ENCODE assay signal across 22 mouse cellular contexts in the genomic region with DNA sequence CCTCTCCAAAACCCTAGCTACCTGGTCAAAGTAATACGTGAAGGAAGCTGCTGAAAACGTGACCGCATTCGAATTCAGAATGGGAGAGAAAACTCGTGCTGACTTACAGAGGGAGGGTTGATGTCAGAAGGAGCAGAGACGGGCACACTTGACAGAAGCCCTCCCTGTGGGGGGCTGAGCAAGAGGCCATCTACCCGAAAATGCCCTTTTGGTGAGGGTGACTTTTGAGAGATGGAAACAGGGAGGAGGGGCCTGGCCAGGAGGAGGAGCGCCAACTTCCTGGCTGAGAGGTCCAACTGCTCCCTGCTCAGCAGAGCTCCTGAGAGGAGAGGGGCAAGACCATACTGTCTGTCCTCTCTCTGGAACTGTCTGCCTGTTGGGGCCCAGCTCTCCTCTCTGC. TPM values are rescaled to one million over a fixed set of nuclear protein-coding genes. Genes with fewer than 3 reads are reported as not detected.
A peak's percentile ranks its signal among the peaks of the same experiment; 100 is the strongest.
DNase-seq lines count a peak whose midpoint lies in the region; ATAC-seq and TF ChIP-seq lines count a peak whose summit lies in the region.
"Not testable (repeated sequence)": the region's sequence is repeated elsewhere in the genome, so short reads cannot be mapped to it uniquely, and the experiment has no call there.
"Had no signal": no experiment of that assay in that cellular context is flagged by ENCODE, and none has a peak within 500 bp of the region (broad histone marks: within the 10 kb centered on the region; RNA-seq: fewer than 3 reads in every experiment).

A gene (plus strand): TSS at position 301 of the 400 bp plus-strand sequence.

- H3K4me3 ChIP-seq in embryonic facial prominence, embryonic 10.5 days = peak within 1 kb of the TSS; percentile 43; the same call in 1 of the 2 replicates
- H3K4me3 ChIP-seq in forebrain, embryonic 13.5 days = peak within 1 kb of the TSS; percentile 27
- not testable (repeated sequence) for H3K4me3 ChIP-seq in heart, embryonic 11.5 days (ENCODE audit: low read depth, low read length); midbrain, postnatal 0 days (ENCODE audit: low read depth, low read length)
- peak within 1 kb of the TSS; percentile 22; the same call in 1 of the 2 replicates for H3K4me3 ChIP-seq in hindbrain, embryonic 13.5 days
- 0 out of 2 replicates have a peak within 1 kb of the TSS, but pooled peaks have one; percentile 26 for H3K4me3 ChIP-seq in limb, embryonic 12.5 days (replicated peaks)
- 0 out of 2 replicates have a peak within 1 kb of the TSS, but pooled peaks have one; percentile 24 for H3K4me3 ChIP-seq in liver, embryonic 15.5 days (replicated peaks)
- H3K4me3 ChIP-seq in stomach, embryonic 16.5 days (replicated peaks; ENCODE audit: low read length) = peak within 1 kb of the TSS; percentile 23; the same call in 1 of the 2 replicates

- peak within 1 kb of the TSS; percentile 50 for H3K4me2 ChIP-seq in forebrain, embryonic 13.5 days
- peak within 1 kb of the TSS; percentile 32; the same call in 1 of the 2 replicates for H3K4me2 ChIP-seq in heart, embryonic 11.5 days
- H3K4me2 ChIP-seq in hindbrain, embryonic 13.5 days = peak within 1 kb of the TSS; percentile 48
- peak within 1 kb of the TSS; percentile 36; the same call in 1 of the 2 replicates for H3K4me2 ChIP-seq in limb, embryonic 12.5 days
- H3K4me2 ChIP-seq in liver, embryonic 15.5 days = peak within 1 kb of the TSS; percentile 49
- H3K4me2 ChIP-seq in midbrain, postnatal 0 days (ENCODE audit: low read depth, low read length, poor library complexity, severe bottlenecking) = peak within 1 kb of the TSS; percentile 35
- not testable (repeated sequence) for H3K4me2 ChIP-seq in stomach, embryonic 16.5 days (ENCODE audit: low read depth, low read length)

- ATAC-seq in forebrain, embryonic 13.5 days; heart, embryonic 11.5 days (replicated peaks; ENCODE audit: insufficient number of reproducible peaks, low FRiP score, low TSS enrichment); hindbrain, embryonic 13.5 days (ENCODE audit: low FRiP score); limb, embryonic 12.5 days (ENCODE audit: insufficient number of reproducible peaks, insufficient read depth, low FRiP score, low TSS enrichment, low read depth); liver, embryonic 15.5 days (ENCODE audit: insufficient read depth); midbrain, postnatal 0 days (ENCODE audit: low FRiP score); stomach, embryonic 16.5 days (ENCODE audit: insufficient read depth, low FRiP score): not testable (repeated sequence)

- not testable (repeated sequence) for H3K4me1 ChIP-seq in embryonic facial prominence, embryonic 10.5 days; forebrain, embryonic 13.5 days; heart, embryonic 11.5 days (ENCODE audit: control insufficient read depth, insufficient read depth, low read length); hindbrain, embryonic 13.5 days (replicated peaks); limb, embryonic 12.5 days (replicated peaks); liver, embryonic 15.5 days (replicated peaks); midbrain, postnatal 0 days (ENCODE audit: insufficient read depth, low read length); stomach, embryonic 16.5 days (ENCODE audit: control insufficient read depth, insufficient read depth, low read length)

- not testable (repeated sequence) for TF ChIP-seq CTCF in midbrain, postnatal 0 days (IDR thresholded peaks at IDR 0.05)

- H3K36me3 ChIP-seq in embryonic facial prominence, embryonic 10.5 days (replicated peaks); forebrain, embryonic 13.5 days (ENCODE audit: poor library complexity, severe bottlenecking); heart, embryonic 11.5 days (ENCODE audit: control insufficient read depth, insufficient read depth, low read length); hindbrain, embryonic 13.5 days; limb, embryonic 12.5 days; liver, embryonic 15.5 days (replicated peaks); midbrain, postnatal 0 days (ENCODE audit: insufficient read depth, low read length); stomach, embryonic 16.5 days (ENCODE audit: control insufficient read depth, insufficient read depth, low read length): not testable (repeated sequence)

- not testable (repeated sequence) for H3K9ac ChIP-seq in forebrain, embryonic 13.5 days; heart, embryonic 11.5 days (ENCODE audit: low read depth, low read length); hindbrain, embryonic 13.5 days; limb, embryonic 12.5 days (replicated peaks); liver, embryonic 15.5 days; midbrain, postnatal 0 days (replicated peaks; ENCODE audit: low read length, poor library complexity, severe bottlenecking); stomach, embryonic 16.5 days (ENCODE audit: low read length)

- DNase-seq in embryonic facial prominence, embryonic 10.5 days (ENCODE audit: low spot score); midbrain, postnatal 0 days (ENCODE audit: low spot score): not testable (repeated sequence)

- peaks cover 14% of the 10 kb centered on the region for H3K27me3 ChIP-seq in embryonic facial prominence, embryonic 10.5 days (replicated peaks; ENCODE audit: low read depth, poor library complexity, severe bottlenecking)
- not testable (repeated sequence) for H3K27me3 ChIP-seq in forebrain, embryonic 13.5 days; heart, embryonic 11.5 days (ENCODE audit: control insufficient read depth, insufficient read depth, low read length); hindbrain, embryonic 13.5 days; limb, embryonic 12.5 days; liver, embryonic 15.5 days; midbrain, postnatal 0 days (ENCODE audit: insufficient read depth, low read length); stomach, embryonic 16.5 days (ENCODE audit: control insufficient read depth, insufficient read depth, low read length)

- not testable (repeated sequence) for H3K9me3 ChIP-seq in embryonic facial prominence, embryonic 10.5 days; forebrain, embryonic 13.5 days (replicated peaks); heart, embryonic 11.5 days (replicated peaks; ENCODE audit: control insufficient read depth, low read length); hindbrain, embryonic 13.5 days; limb, embryonic 12.5 days; liver, embryonic 15.5 days (replicated peaks); midbrain, postnatal 0 days (ENCODE audit: low read length); stomach, embryonic 16.5 days (replicated peaks; ENCODE audit: control insufficient read depth, low read length)

- H3K27ac ChIP-seq in embryonic facial prominence, embryonic 10.5 days (replicated peaks); forebrain, embryonic 13.5 days; heart, embryonic 11.5 days (ENCODE audit: low read depth, low read length); hindbrain, embryonic 13.5 days; limb, embryonic 12.5 days; liver, embryonic 15.5 days (replicated peaks); midbrain, postnatal 0 days (ENCODE audit: low read depth, low read length); stomach, embryonic 16.5 days (ENCODE audit: low read length): not testable (repeated sequence)

- no CpG with 5 or more reads among the region's 8 CpGs for WGBS in embryonic facial prominence, embryonic 10.5 days
- WGBS in forebrain, embryonic 13.5 days = no CpG with 5 or more reads among the region's 8 CpGs
- WGBS in heart, embryonic 11.5 days (ENCODE audit: insufficient replicate concordance) = no CpG with 5 or more reads among the region's 8 CpGs
- WGBS in hindbrain, embryonic 13.5 days = no CpG with 5 or more reads among the region's 8 CpGs
- WGBS in limb, embryonic 12.5 days = no CpG with 5 or more reads among the region's 8 CpGs
- no CpG with 5 or more reads among the region's 8 CpGs for WGBS in liver, embryonic 15.5 days (ENCODE audit: insufficient replicate concordance)
- WGBS in midbrain, postnatal 0 days = no CpG with 5 or more reads among the region's 8 CpGs
- no CpG with 5 or more reads among the region's 8 CpGs for WGBS in stomach, embryonic 16.5 days

RNA-seq across cellular contexts. Expression of the gene that starts here (rescaled TPM):
- not detected in 2 replicates for polyA plus RNA-seq in embryonic facial prominence, embryonic 10.5 days (2016; fragmentation: Nextera tagmentation; extraction: Ambion mirVana)
- polyA plus RNA-seq in forebrain, embryonic 13.5 days (2015; fragmentation: Nextera tagmentation; extraction: Ambion mirVana) = not detected in 2 replicates
- not detected in 2 replicates for polyA plus RNA-seq in heart, embryonic 11.5 days (2014; fragmentation: Nextera tagmentation; extraction: Ambion mirVana)
- not detected in 2 replicates for polyA plus RNA-seq in hindbrain, embryonic 13.5 days (2015; fragmentation: Nextera tagmentation; extraction: Ambion mirVana)
- polyA plus RNA-seq in limb, embryonic 12.5 days (2016; fragmentation: Nextera tagmentation; extraction: Ambion mirVana) = 0.08 and 0.22 TPM in 2 replicates
- polyA plus RNA-seq in liver, embryonic 15.5 days (2015; fragmentation: Nextera tagmentation; extraction: Ambion mirVana) = not detected in 2 replicates
- not detected in 2 replicates for total RNA-seq in midbrain, postnatal 0 days (2014; rRNA removed)
- not detected in 2 replicates for polyA plus RNA-seq in midbrain, postnatal 0 days (2015; fragmentation: Nextera tagmentation; extraction: Ambion mirVana)
- 0.06 and 0.15 TPM in 2 replicates for polyA plus RNA-seq in stomach, embryonic 16.5 days (2015; fragmentation: Nextera tagmentation; extraction: Ambion mirVana)
- total RNA-seq: adrenal gland, postnatal 4 days; gastrocnemius, postnatal 14 days; heart, adult 8-10 months; hematopoietic stem cell, adult 5-6 weeks; layer of hippocampus, adult 8-10 months; left cerebral cortex, adult 18-20 months; left cerebral cortex, postnatal 4 days; MEL had no signal
- polyA plus RNA-seq: cortical plate, adult 2 months; frontal cortex, adult 2 months; lung, adult 2 months; macrophage; midbrain, embryonic 11.5 days; testis, adult 2 months had no signal
